Mouse (Mus musculus) retina, postnatal 7 days (tissue): ENCODE measurements around the gene Pgpep1.
A peak's percentile ranks its signal among the peaks of the same experiment; 100 is the strongest.

Source experiments
- DNase-seq: peaks from one replicate; pipeline ENCODE4 v3.0.0-alpha.2; 2012; ENCODE audit warnings: low read depth, low spot score

Pgpep1 gene

DNA sequence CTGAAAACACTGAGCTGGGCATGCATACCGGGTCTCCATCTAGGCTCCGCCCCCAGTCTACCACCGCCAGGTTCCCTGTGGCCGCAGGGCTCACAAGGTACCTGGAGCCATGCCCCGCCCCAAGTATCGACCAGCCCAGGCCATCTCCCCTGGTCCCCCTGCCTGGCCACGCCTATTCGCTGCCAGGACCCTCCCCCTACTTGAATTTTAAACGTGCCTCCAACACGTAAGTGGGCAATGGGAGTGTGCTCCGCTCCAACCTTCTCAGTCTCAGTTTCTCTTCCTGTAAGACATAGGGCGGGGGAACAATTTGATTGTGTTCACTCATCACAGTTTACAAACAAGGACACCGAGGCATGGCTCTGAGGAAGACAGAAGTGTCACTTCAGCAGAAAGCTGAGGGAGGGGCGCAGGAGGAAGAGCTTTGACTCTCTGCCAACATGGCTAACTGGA, at the start of gene Pgpep1:
Gene Pgpep1 (minus strand): TSS at position 116 of the 453 bp plus-strand sequence.
- DNase-seq = no peak

DNA sequence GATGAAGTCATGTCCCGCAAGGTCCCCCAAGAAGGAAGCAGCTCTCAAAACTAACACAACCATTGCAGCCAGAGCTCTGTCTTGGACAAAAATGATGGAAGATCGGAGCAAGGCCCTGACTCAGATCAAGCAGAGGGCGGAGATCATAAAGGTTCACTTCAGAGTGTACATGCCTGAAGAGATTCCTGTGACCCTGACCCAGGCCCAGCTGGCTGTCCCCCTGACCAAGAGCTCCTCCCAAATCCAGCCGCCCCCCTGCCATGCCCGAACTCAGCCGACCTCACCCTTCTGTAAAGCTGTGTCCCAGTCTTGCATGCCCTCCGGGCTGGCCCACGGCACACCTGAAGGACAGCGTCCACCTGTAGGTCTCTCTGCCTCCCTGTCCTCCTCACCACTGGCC, 49.6 kb upstream of the Pgpep1 start:
- DNase-seq = no peak

DNA sequence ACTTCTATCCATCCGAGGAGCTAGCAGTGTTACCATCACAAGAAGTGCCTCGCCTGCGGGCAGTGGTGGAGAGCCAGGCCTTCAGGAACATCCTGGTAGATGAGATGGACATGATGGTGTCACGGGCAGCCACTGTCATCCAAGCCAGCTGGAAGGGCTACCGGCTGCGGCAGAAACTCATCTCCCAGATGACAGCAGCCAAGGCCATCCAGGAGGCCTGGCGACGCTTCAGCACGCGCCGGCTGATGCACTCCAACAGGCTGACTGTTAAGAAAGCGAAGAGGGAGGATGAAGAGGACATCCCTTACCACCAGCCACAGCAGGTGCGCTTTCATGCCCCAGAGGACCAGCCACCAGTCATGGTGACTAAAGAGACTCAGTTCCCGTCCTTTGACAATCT, 48.1 kb upstream of the Pgpep1 start:
- DNase-seq = no peak

DNA sequence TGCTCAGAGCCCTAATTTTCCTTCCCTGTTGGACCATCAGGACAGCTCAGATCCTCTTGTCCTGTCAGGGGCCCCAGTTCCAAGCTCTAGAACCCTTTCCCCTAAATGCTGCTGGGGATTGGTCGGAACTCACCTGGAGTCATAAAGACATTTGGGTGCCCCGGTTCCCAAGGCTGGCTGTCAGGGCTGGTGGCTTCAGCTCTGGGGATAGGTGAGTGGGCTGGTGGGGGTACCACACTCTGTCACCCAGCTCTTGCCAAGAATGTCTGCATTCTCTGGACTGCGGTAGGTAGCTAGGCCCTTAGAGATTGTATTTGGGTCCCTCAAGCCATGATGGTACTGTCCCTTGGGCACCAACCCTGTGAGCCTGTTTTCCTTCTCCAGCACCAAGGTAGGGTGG, 43.1 kb upstream of the Pgpep1 start, which contains the start of gene Iqcn:
Gene Iqcn (plus strand): TSS at position 171 of the 400 bp plus-strand sequence.
- DNase-seq = no peak

DNA sequence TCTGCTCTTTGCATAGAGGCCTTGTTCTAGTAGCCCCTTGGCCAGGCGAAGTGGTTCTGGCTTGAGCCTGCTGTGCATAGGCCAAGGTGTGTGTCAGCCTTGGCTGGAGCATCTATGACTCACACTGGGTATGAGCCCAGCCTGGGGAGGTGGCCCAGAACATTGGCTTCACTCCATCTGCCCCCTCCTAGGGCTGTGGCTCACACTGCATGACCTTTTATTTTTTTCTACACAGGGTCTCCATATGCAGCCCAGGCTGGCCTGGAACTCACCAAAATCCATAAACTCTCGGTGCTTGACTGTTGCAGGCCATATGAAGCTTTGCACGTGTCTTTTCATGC, 42.6 kb upstream of the Pgpep1 start:
- DNase-seq = no peak

DNA sequence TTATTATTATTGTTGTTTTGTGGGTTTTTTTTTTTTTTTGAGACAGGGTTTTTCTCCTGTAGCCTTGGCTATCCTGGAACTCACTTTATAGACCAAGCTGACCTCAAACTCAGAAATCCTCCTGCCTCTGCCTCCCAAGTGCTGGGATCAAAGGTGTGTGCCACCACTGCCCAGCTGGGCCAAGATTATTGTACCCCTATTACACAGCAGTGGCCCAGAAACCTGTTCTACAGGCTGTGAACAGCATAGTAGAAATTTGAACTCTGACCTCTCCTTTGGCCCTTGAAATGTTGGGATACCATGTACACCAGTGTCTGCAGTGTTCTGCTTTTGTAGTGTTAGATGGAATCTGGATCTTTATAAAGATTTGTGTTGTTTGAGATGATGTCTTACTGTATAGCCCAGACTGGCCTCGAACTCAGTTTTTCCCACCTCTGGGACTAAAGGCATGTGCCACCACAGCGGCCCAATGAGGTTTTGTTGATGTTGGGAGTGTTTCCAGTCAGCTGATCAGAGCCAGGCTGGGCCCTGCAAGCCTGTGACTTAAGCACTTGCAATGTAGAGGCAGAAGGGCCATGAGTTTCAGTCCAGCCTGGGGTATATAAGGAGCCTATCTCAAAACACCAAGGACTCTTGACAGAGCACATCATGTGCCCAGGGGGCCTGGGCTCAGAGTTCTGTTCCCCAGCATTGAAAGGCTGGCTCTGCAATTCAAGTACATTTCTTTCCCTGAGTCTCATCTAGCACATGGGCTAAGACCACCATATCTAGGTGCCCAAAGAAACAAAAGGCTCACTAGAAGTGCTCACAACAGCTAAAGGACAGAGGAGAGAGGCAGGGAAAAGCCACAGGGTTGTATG, 42.0 kb upstream of the Pgpep1 start:
- no peak for DNase-seq

DNA sequence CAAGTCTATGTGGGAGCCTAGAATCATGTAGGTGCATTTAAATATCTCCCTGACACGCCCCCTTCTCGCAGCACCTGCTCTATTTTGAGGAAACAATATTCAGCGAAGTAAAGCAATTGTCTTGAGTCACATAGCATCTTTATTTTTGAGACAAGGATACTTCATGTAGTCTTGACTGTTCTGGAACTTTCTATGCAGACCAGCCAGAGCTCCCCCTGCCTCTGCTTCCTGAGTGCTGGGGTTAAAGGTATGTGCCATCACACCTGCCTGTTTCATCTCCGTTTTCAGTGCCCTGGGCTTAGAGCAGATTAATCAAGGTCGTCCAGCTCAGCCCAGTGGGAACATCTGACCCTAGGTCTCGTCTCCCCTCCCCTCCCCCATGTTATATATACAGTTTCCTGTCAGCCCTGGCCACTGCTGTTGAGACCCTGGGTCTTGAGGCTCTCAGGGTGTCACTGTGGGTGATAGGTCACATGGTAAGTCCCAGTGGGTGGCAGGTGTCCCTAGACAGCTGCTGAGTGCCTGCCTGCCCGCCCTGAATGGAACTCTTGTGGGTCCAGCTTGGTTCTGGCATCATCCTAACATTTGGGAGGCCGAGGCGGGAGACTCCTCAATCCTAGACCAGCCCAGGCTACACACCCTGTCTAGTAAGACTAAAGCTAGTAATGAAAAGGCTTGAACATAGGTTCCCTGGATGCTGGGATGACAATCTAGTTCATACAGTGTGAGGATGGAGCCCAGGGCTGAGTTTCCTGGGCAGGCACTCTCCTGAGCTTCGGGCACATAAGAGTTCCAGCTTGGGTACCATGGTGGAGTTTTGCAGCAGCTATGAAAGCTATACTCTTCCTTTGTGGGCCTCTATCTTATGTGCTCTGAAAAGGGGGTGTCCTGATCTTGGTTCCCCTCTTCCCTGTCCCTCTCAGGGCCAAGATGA, 41.1 kb upstream of the Pgpep1 start:
- DNase-seq = no peak

DNA sequence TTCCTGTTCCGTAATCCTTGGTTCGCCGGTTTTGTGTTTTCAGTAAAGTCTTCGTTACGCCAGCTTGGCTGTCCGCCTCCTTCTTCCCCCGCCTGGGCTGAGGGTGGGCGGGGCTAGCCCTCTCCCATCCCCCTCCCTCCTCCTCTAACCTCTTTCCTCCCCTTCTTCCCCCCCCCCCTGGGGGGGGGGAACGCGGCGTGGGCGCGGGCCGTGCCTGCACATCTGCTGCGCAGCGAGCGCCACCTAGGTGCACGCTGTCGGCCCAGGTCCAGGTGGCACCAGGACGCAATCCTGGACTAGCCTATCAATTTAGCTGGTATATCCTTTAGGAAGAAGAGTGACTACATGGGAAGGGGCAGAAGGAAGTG, 40.4 kb upstream of the Pgpep1 start:
- peak; percentile 91 for DNase-seq

DNA sequence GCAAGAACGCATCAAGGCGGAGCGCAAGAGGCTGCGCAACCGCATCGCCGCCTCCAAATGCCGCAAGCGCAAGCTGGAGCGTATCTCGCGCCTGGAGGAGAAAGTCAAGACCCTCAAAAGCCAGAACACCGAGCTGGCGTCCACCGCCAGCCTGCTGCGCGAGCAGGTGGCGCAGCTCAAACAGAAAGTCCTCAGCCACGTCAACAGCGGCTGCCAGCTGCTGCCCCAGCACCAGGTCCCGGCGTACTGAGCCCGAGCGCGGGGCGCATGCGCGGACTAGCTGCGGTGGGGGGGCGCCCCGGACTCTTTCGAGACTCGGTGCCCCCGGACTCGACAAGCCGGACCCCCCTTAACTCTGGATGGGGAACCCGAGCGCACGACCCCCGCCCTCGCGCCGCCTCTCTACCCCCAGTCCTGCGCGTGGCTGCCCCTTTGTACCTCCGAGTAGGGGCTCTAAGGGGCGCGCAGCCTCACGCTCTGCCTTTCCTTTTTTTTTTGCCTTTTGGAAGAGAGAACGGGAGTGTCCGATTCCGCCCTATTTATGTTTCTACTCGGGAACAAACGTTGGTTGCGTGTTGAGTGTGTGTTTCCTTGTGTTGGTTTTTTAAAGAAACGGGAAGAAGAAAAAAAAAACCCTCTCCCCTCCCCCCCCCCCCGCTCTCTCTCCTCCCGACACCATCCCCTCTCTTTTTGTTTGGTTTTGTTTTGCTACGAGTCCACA, 39.8 kb upstream of the Pgpep1 start:
- peak; percentile 69 for DNase-seq

DNA sequence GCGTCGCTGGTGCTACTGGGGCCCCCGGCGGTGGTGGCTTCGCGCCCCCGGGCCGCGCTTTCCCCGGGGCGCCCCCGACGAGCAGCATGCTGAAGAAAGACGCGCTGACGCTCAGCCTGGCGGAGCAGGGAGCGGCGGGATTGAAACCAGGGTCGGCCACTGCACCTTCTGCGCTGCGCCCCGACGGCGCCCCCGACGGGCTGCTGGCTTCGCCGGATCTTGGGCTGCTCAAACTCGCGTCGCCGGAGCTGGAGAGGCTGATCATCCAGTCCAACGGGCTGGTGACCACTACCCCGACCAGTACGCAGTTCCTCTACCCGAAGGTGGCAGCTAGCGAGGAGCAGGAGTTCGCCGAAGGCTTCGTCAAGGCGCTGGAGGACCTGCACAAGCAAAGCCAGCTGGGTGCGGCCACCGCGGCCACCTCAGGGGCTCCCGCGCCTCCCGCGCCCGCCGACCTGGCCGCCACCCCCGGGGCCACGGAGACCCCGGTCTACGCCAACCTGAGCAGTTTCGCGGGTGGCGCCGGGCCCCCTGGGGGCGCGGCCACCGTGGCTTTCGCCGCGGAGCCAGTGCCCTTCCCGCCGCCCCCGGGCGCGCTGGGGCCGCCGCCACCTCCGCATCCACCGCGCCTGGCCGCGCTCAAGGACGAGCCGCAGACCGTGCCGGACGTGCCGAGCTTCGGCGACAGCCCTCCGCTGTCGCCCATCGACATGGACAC, 39.1 kb upstream of the Pgpep1 start:
- no peak for DNase-seq

DNA sequence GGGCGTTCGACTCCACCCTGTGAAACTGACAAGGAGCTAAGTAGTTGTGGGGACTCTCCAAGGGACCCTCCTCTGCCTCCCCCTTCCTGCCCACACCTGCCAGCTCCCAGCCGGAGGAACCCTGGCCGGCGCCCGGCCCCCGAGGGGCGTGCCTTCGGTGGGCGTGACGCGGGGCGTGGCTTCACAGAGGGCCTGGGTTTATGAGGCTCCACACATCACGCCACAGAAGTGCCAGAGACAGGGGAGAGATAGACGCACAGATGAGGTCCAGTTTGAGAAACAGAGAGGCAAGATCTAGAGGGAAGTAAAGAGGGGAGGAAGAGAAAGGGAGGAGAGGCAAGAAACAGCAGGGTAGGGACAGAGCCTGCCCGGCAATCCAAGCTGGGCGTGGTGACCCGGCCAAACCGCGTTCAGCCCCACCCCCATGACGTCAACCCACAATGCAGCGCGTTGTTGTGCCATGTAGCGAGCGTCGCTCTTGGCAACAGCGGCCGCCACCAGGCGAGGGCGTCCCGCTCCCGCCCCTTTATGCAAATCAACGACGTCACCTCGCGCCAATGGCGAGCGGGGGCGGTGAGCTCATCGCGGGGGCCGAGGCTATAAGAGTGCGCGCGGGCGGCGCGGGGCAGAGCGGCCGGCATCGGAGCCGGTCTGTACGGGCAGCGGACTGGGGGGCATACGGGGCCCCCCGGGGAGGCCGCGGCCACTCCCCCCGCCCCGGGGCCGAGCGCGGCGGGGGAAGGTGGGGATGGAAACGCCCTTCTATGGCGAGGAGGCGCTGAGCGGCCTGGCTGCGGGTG, 38.3 kb upstream of the Pgpep1 start, which contains the start of gene Jund:
Gene Jund (plus strand): TSS at position 640 of the 800 bp plus-strand sequence.
- DNase-seq = peak; percentile 99

DNA sequence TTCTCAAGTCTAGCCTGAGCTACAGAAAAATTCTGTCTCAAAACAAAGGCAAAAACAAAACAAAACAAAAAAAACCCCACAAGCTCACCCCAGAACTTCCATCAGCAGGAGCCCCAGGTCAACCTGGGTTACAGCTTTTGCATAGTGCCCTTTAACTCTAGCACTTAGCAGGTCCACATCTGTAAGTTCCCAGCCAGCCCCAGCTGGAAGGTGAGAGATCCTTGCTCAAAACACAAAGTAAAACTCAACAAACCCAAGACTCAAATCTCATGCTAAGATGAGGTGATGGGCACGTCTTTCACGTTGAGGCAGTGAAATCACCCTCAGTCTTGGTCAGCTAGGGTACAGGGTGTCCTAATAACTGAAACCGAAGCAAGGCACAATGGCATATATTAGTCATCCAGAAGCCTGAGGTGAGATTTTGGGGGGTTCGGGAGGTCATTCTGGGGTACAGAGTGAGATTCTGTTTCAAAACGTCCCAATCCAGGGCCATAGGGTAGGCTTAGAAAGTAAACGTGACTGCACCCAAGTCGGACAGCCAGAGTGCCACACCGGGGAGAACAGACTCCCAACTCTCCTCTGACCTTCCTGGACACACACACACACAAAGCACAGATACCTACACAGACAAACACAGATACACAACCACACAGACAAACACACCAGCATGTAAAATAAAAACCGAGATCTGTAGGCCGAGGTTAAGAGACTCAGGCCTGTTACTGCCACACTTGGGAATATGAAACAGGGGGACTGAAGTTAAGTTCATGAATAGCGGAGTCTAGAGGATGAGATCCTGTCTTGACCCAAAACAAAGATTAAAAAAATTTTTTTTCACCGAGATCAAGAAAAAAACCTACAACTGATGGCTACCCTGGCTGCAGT, 37.4 kb upstream of the Pgpep1 start:
- no peak for DNase-seq

DNA sequence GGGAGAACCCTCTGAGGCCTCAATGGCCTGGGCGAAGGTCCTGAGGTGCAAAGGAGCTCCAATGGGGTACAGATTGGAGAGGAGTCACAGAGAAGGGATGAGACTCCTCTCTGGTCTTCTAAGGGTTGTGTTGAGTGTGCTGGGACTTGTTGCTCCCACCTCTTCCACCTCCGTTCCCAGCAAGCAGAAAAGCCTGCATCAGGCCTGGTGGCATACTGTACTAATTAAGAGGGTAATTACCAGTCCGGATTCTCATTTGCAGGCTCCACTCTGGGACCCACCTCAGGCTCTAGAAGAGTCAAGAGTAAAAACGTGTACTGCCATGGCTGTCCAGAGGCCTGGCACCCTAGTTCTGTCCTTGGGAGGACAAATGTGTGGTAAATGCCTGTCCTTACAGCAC, 36.8 kb upstream of the Pgpep1 start:
- DNase-seq = no peak

DNA sequence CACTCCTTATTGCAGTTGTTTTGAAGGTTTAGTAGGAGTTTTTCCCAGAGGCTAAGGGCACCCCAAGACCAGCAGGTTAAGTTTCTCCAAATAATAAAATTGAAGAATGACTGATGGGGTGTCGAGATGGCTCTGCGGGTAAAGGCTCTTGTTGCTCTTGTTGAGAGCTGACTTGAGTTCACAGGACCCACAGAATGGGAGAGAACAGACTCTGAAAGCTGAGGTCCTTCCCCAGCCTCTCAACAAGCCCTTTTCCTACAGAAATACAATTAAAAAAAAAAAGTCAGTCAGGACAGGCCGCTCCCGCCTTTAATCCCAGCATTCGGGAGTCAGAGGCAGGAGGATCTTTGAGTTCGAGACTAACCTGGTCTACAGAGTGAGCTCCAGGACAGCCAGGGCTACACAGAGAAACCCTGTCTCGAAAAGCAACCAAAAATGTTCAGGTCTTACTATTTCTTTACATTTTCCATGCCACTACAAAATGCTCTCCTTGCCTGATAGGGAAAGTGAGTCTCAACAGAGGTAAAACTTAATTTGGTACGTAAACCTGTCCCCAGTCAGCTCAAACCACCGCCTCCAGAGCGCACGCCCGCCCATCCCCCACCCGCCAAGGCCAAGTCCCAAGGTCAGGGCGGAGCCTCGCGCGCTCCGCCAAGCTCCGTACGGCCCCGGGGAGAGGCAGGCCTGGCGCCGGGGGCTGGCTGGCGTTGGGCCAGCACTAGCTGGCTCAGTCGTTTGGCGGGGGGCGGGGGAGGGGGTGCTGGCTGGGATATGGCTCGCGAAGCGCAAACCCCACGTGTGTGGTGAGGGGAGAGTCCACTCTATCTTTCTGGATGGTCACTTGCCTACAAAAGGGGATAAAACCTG, 36.1 kb upstream of the Pgpep1 start:
- DNase-seq = peak; percentile 76

DNA sequence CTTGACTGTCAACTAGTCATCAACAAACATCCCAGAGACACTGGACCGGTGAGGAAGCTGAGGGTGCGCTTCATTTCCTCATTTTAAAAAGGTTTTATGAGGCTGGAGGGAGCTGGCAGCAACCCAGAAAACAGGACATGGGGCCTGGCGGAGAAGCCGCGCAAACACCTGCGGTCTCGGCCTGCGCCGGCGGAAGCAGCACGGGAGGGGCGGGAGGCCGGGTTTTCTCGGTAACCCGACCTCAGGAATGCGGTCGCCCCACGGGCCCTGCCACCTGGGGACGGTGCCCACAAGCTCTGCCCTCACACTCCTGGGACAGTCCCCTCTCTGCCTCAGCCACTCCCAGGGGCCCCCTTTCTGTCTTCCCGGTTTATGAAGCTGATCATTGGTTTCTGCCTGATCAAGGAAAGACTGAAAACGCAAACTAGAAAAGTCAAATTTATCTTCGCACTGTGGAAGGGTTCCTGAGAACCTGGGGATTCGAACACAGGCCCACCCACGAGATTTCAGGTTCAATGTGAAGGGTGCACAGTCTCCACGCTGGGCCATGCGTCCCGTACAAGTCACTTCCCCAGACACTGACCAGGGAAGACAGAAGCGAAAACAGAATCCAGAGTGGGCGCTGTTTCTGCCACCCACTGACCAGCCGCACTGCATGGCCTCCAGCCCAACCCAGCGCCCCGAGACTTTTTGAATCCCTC, 35.3 kb upstream of the Pgpep1 start:
- no peak for DNase-seq

DNA sequence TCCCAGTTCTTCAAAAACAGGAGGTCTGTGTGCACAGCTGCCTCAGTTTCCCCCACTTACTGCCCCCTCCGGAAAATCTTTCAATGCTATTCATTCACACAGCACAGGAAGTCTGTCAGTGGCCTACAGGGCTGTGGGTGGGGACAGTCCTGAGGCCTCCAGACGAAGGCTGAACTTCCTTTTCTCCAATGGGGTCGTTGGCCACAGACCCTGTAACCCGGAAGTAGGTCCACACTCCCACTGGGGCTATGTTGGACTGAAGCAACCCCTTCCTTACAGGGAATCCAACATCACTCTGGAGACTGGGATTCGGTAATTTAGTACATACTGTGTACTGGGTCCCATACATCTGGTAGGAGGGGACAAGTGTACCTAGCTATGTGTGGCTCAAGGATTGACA, 33.4 kb upstream of the Pgpep1 start:
- no peak for DNase-seq

DNA sequence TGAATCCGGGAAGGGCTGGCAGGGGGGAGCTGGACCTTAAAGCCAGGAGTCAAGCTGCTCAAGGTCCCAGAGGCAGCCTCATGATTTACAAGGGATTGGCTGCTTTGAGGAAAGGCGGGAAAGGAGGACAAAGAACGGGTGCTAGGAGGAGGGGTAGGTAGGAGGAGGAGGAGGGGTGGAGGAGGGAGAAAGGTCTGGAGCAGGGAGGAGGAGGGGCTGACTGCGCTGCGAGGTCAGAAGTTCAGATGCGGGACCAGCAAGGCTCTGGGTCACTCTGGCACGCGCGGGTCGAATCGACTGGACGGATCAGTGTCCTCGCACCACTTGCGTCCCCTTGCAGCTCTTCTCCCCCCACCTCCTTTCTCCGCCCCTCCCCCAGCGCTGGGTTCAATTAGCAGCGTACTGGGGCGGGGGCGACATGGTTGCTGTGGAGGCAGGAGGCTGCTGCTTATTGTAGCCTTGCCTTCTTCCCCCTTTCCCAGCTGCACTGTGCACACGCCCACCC, 31.6 kb upstream of the Pgpep1 start:
- no peak for DNase-seq

DNA sequence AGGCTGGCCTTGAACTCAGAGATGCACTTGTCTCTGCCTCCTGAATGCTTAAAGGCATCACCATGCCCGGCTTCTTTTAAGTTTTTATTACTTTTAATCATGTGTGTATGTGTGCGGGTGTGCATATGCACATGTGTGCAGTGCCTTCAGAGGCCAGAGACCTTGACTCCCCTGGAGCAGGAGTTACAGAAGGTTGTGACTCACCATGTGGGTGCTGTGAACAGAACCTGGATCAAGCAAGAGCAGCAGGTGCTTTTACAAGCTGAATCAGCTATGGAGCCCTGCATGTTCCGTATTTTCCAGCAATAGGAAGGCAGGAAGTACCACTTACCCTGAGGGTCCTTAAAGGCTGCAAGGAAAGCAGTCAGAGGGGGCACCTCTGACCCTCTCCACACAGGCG, 31.0 kb upstream of the Pgpep1 start:
- no peak for DNase-seq
